Mouse (Mus musculus) hindbrain, embryonic 14.5 days (tissue): ENCODE measurements at regions not wholly inside any gene's neighbourhood (a gene's known extent, or its start where the extent isn't known, plus 50 kb on each side); places are given as distances from the start of the nearest gene placed in this dataset.
A peak's percentile ranks its signal among the peaks of the same experiment; 100 is the strongest.

Experiments
- ATAC-seq: fragments of 200-750 bp; cut with Nextera tagmentation; 2 replicates; pipeline ENCODE4 v1.8.0; 2017; ENCODE audit warnings: moderate number of reproducible peaks, mild to moderate bottlenecking, moderate TSS enrichment, moderate library complexity; ENCODE audit not compliant: low FRiP score
- DNase-seq: peaks from one replicate; pipeline ENCODE4 v3.0.0-alpha.2; 2015; ENCODE audit warnings: low spot score
- H3K27ac ChIP-seq: fragments of 300-500 bp; sonication (generic); 2 replicates; pipeline ENCODE4 v1.5.1; 2014; ENCODE audit warnings: mild to moderate bottlenecking, moderate library complexity
- H3K27me3 ChIP-seq: fragments of 300-500 bp; sonication (generic); 2 replicates; pipeline ENCODE4 v1.6.1; 2014; ENCODE audit warnings: mild to moderate bottlenecking, low read length, mixed read lengths; ENCODE audit not compliant: control insufficient read depth, insufficient read depth
- H3K36me3 ChIP-seq: fragments of 300-500 bp; sonication (generic); replicated peaks from 2 replicates; pipeline ENCODE4 v1.6.1; 2014; ENCODE audit not compliant: control insufficient read depth, insufficient read depth
- H3K4me1 ChIP-seq: fragments of 300-500 bp; sonication (generic); replicated peaks from 2 replicates; pipeline ENCODE4 v1.6.1; 2014; ENCODE audit warnings: antibody characterized with exemption, low read length, mixed read lengths; ENCODE audit not compliant: control insufficient read depth, insufficient read depth
- H3K4me2 ChIP-seq: fragments of 300-500 bp; sonication (generic); replicated peaks from 2 replicates; pipeline ENCODE4 v1.6.1; 2014; ENCODE audit warnings: mild to moderate bottlenecking, moderate library complexity
- H3K4me3 ChIP-seq: fragments of 300-500 bp; sonication (generic); replicated peaks from 2 replicates; pipeline ENCODE4 v1.5.1; 2014; ENCODE audit warnings: mild to moderate bottlenecking, low read length
- H3K9ac ChIP-seq: fragments of 300-500 bp; sonication (generic); 2 replicates; pipeline ENCODE4 v1.6.1; 2014
- H3K9me3 ChIP-seq: fragments of 300-500 bp; sonication (generic); 2 replicates; pipeline ENCODE4 v1.6.1; 2016; ENCODE audit warnings: low read length; ENCODE audit not compliant: control insufficient read depth
- WGBS: fragments of 180-500 bp; shearing (Covaris S2); extraction: QIAGEN DNeasy Blood & Tissue Kit; methylation state at CpG from one replicate; pipeline ENCODE4 v1.1.7; 2014; 5-methylcytosine and 5-hydroxymethylcytosine counted together

DNA sequence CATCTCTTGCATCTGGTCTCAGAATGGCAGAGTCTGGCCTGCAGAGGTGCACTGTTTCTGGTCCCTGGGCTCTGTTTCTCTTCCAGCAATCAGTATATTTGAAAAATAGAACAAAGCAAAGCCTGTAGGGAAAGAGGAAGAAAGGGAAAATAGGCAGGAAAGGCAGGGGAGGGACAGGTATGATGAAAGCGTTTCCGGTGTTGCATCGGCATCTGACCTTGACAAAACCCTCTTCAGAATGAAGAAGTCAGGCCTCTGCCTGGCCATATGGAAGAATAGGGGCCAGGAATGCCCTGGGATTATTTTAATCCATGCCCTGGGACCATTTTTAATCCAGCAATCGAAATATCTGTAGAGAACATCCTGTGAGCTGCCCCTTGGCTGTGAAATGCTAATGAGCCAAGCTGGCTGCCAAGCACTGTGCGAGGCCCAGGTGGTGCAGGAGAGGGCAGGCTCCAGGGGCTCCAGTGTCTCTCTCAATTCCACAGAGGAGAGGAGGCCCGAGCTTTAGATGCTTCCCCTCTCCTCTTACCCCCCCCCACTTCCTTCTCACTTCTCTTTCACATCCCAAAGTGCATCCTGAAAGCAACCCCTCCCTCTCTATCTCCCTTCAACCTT lies 136.7 kb downstream of the Cartpt start:
- Histone ChIP-seq H3K9me3 (no peaks in the 10 kb centered on the region), H3K4me1 (peaks cover 19% of the 10 kb centered on the region; the same call in 1 of the 2 replicates), H3K36me3 (no peaks in the 10 kb centered on the region), H3K9ac (no peak overlapping the region), H3K27me3 (no peaks in the 10 kb centered on the region), H3K4me3 (no peak overlapping the region), H3K27ac (peak overlapping the region; percentile 70), H3K4me2 (no peak overlapping the region)
- 36% methylated on average over 6 of the region's 6 CpGs for WGBS
- peak; percentile 73; the same call in 1 of the 2 replicates for ATAC-seq
- DNase-seq = no peak

GRCm38 (mm10) chr13:99761843-99762242 lies 139.0 kb downstream of the Cartpt start:
- no peaks in the 10 kb centered on the region for H3K9me3 ChIP-seq
- peaks cover 21% of the 10 kb centered on the region; the same call in 1 of the 2 replicates for H3K4me1 ChIP-seq
- no peaks in the 10 kb centered on the region for H3K36me3 ChIP-seq
- no peak overlapping the region for H3K9ac ChIP-seq
- H3K4me3 ChIP-seq = no peak overlapping the region
- H3K27ac ChIP-seq = no peak overlapping the region
- ATAC-seq = no peak
- no peak for DNase-seq
- 67% methylated on average over 9 of the region's 9 CpGs for whole genome bisulfite sequencing
- no peaks in the 10 kb centered on the region for H3K27me3 ChIP-seq
- no peak overlapping the region for H3K4me2 ChIP-seq

GRCm38 (mm10) chr13:99761423-99761822 lies 139.5 kb downstream of the Cartpt start:
- H3K36me3 ChIP-seq = no peaks in the 10 kb centered on the region
- no peaks in the 10 kb centered on the region for H3K9me3 ChIP-seq
- H3K27me3 ChIP-seq = no peaks in the 10 kb centered on the region
- ATAC-seq (no peak), DNase-seq (no peak)
- no peak overlapping the region for H3K9ac ChIP-seq
- peaks cover 21% of the 10 kb centered on the region; the same call in 1 of the 2 replicates for H3K4me1 ChIP-seq
- H3K27ac ChIP-seq = no peak overlapping the region
- H3K4me2 ChIP-seq = no peak overlapping the region
- 62% methylated on average over 4 of the region's 4 CpGs for WGBS
- H3K4me3 ChIP-seq = no peak overlapping the region

- ATAC-seq (no peak), DNase-seq (no peak)
- Histone ChIP-seq H3K4me2 (no peak overlapping the region), H3K27me3 (no peaks in the 10 kb centered on the region), H3K9ac (no peak overlapping the region), H3K4me1 (peaks cover 21% of the 10 kb centered on the region; the same call in 1 of the 2 replicates), H3K36me3 (no peaks in the 10 kb centered on the region), H3K9me3 (no peaks in the 10 kb centered on the region), H3K27ac (no peak overlapping the region), H3K4me3 (no peak overlapping the region)
- WGBS = 75% methylated on average over 4 of the region's 4 CpGs
Observed at GRCm38 (mm10) chr13:99760646-99761045, 140.2 kb downstream of the Cartpt start.

GRCm38 (mm10) chr13:99759256-99760044 lies 141.4 kb downstream of the Cartpt start:
- Histone ChIP-seq H3K9ac (no peak overlapping the region), H3K27me3 (no peaks in the 10 kb centered on the region), H3K4me1 (peaks cover 16% of the 10 kb centered on the region; the same call in 1 of the 2 replicates), H3K9me3 (no peaks in the 10 kb centered on the region), H3K27ac (no peak overlapping the region), H3K36me3 (no peaks in the 10 kb centered on the region), H3K4me3 (no peak overlapping the region), H3K4me2 (peak overlapping the region; percentile 1; the same call in 1 of the 2 replicates)
- ATAC-seq (peak; percentile 76), DNase-seq (peak; percentile 76)
- WGBS = 37% methylated on average over 10 of the region's 10 CpGs

- H3K36me3 ChIP-seq = no peaks in the 10 kb centered on the region
- H3K4me3 ChIP-seq = no peak overlapping the region
- H3K9ac ChIP-seq = no peak overlapping the region
Observed at GRCm38 (mm10) chr13:99754701-99755100, 146.2 kb downstream of the Cartpt start.

DNA sequence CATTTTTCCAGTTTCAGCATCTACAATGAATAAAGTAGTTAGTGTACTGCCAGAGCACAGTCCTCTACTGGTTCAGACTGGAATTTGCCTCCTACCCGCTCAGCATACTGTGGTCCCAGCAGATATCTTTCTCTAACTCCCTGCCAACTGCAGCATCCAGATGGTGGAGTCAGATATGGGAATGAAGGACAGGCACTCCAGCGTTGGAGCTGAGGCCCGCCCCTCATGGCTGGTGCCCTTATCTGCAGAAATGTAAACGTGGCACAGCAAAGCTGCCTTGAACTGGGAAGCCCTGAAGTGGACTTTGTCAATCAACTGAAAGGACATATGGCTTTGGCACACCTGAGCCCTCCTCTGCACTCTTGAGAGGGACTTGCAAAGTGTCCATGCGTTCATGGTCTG lies 146.6 kb downstream of the Cartpt start:
- H3K27me3 ChIP-seq = no peaks in the 10 kb centered on the region
- H3K27ac ChIP-seq = 0 out of 2 replicates have a peak overlapping the region, but pooled peaks have one; percentile 0
- H3K4me2 ChIP-seq = no peak overlapping the region
- no peak overlapping the region for H3K9ac ChIP-seq
- ATAC-seq = peak; percentile 62; the same call in 1 of the 2 replicates
- no peaks in the 10 kb centered on the region for H3K9me3 ChIP-seq
- no peak overlapping the region for H3K4me3 ChIP-seq
- no peak for DNase-seq
- no peaks in the 10 kb centered on the region for H3K36me3 ChIP-seq
- H3K4me1 ChIP-seq = peaks cover 5% of the 10 kb centered on the region; the same call in 1 of the 2 replicates
- WGBS = 55% methylated on average over 5 of the region's 5 CpGs

More at GRCm38 (mm10) chr13:99754701-99755100, 146.2 kb downstream of the Cartpt start:
- 0 out of 2 replicates have a peak overlapping the region, but pooled peaks have one; percentile 0 for H3K27ac ChIP-seq
- DNase-seq (no peak), ATAC-seq (no peak; the same call in 1 of the 2 replicates)
- H3K4me1 ChIP-seq = peaks cover 7% of the 10 kb centered on the region; the same call in 1 of the 2 replicates
- WGBS = 76% methylated on average over 5 of the region's 5 CpGs
- H3K27me3 ChIP-seq = no peaks in the 10 kb centered on the region
- no peak overlapping the region for H3K4me2 ChIP-seq
- no peaks in the 10 kb centered on the region for H3K9me3 ChIP-seq

DNA sequence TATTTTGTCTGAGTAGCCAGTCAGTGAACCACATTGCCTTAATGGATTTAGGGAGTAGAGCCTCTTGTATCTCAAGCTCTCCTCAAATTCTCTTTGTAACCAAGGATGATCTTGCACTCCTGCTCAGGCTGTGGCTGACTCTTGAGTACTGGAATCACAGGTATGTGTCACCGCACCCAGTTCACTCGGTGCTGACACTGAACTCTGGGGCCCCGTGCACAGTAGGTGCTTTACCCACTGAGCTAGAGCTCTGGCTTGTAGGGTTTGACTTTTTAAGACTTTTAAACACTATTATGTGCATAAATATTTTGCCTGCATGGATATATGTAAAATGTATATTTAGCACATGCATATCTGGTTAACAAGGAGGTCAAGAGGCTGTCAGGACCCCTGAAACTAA lies 147.4 kb downstream of the Cartpt start:
- DNase-seq (no peak), ATAC-seq (no peak)
- H3K27ac ChIP-seq = no peak overlapping the region
- no peak overlapping the region for H3K4me3 ChIP-seq
- H3K9ac ChIP-seq = no peak overlapping the region
- no peak overlapping the region for H3K4me2 ChIP-seq
- no peaks in the 10 kb centered on the region for H3K36me3 ChIP-seq
- no peaks in the 10 kb centered on the region for H3K9me3 ChIP-seq
- 0 out of 2 replicates have a peak, but pooled peaks cover 3% of the 10 kb centered on the region for H3K4me1 ChIP-seq
- H3K27me3 ChIP-seq = no peaks in the 10 kb centered on the region
- WGBS = 85% methylated on average over 3 of the region's 3 CpGs

DNA sequence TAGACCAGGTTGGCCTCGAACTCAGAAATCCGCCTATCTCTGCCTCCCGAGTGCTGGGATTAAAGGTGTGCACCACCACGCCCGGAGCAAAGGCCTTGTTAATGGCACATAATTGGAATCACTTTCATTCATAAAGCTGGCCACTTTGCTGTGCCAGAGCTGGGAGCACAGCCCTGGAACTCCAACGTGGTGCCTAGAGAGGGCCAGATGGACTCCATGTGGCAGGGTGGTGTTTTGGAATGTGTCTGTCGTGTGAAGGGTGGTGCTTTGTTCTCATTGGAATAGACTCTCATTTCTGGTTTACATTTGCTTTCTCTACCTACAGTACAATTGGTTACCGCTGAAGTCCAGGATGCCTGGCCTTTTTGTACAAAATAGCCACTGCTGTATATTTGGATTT lies 150.2 kb downstream of the Cartpt start:
- Histone ChIP-seq H3K4me1 (0 out of 2 replicates have a peak, but pooled peaks cover 3% of the 10 kb centered on the region), H3K27ac (no peak overlapping the region), H3K9me3 (no peaks in the 10 kb centered on the region), H3K4me2 (no peak overlapping the region), H3K36me3 (no peaks in the 10 kb centered on the region), H3K9ac (no peak overlapping the region), H3K27me3 (no peaks in the 10 kb centered on the region), H3K4me3 (no peak overlapping the region)
- ATAC-seq (no peak), DNase-seq (no peak)
- 89% methylated on average over 8 of the region's 8 CpGs for WGBS
